Mouse (Mus musculus): ENCODE measurements around the gene Ms4a4b. TPM values are rescaled to one million over a fixed set of nuclear protein-coding genes. Genes with fewer than 3 reads are reported as not detected.
"Not testable (repeated sequence)": the region's sequence is repeated elsewhere in the genome, so short reads cannot be mapped to it uniquely, and the experiment has no call there.

The Ms4a4b gene
- polyA plus RNA-seq, 1 experiment from 2014 or later = 3.8 TPM

DNA sequence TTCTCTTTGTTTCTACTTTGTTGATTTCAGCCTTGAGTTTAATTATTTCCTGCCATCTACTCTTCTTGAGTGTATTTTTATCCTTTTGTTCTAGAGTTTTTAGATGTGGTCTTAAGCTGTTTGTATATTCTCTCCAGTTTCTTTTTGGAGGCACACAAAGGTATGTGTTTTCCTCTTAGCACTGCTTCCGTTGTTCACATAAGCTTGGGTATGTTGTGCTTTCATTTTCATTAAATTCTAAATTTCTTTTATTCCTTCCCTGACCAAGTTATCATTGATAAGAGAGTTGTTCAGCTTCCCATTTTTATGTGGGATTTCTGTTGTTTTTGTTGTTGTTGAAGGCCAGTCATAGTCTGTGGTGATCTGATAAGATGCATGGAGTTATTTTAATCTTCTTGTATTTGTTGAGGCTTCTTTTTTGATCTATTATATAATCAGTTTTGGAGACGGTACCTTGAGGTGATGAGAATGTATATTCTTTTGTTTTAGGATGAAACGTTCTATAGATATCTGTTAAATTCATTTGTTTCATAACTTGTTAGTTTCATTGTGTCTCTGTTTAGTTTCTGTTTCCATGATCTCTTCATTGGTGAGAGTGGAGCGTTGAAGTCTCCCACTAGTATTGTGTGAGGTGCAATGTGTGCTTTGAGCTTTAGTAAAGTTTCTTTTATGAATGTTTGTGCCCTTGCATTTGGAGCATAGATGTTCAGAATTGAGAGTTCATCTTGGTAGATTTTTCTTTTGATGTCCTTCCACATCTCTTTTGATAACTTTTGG lies 8.1 kb upstream of the Ms4a4b start:
- Histone ChIP-seq H3K4me3 (ENCODE audit: low read length) (no peak overlapping the region), H3K27me3 (ENCODE audit: control insufficient read depth, insufficient read depth, low read length) (no peaks in the 10 kb centered on the region), H3K4me1 (ENCODE audit: control insufficient read depth, insufficient read depth, low read length) (no peaks in the 10 kb centered on the region), H3K4me2 (ENCODE audit: low read depth, low read length) (no peak overlapping the region), H3K27ac (ENCODE audit: low read length) (no peak overlapping the region), H3K9ac (ENCODE audit: low read length) (no peak overlapping the region), H3K9me3 (replicated peaks; ENCODE audit: control insufficient read depth, low read length) (no peaks in the 10 kb centered on the region), H3K36me3 (ENCODE audit: control insufficient read depth, insufficient read depth) (no peaks in the 10 kb centered on the region)
- WGBS = 82% methylated on average over 4 of the region's 4 CpGs
- ATAC-seq (replicated peaks; ENCODE audit: extremely low read depth, insufficient read depth, low FRiP score) = no peak

DNA sequence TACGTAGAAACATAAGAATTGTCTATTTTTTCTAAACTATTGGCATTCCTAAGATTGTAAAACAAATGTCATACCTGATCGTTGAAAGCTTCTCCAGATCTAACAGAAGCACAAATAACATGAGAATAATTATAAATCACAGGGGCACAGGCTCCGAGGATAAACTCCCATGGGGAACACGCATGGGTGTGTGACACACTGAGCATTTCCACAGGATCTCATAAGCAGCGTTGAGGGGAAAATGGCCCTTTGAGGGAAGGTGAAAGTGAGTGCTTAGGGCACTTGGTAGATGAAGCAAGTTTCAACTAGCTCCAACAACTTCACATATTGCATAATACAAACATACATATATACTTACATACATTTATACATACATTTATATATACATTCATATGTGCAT lies 611 bp downstream of the Ms4a4b start:
- Histone ChIP-seq H3K36me3 (ENCODE audit: control insufficient read depth, insufficient read depth) (no peaks in the 10 kb centered on the region), H3K4me1 (ENCODE audit: control insufficient read depth, insufficient read depth, low read length) (no peaks in the 10 kb centered on the region), H3K27me3 (ENCODE audit: control insufficient read depth, insufficient read depth, low read length) (no peaks in the 10 kb centered on the region), H3K27ac (ENCODE audit: low read length) (no peak overlapping the region), H3K9me3 (replicated peaks; ENCODE audit: control insufficient read depth, low read length) (no peaks in the 10 kb centered on the region), H3K9ac (ENCODE audit: low read length) (no peak overlapping the region), H3K4me3 (ENCODE audit: low read length) (no peak overlapping the region), H3K4me2 (ENCODE audit: low read depth, low read length) (no peak overlapping the region)
- WGBS = 72% methylated on average over 5 of the region's 5 CpGs
- ATAC-seq (replicated peaks; ENCODE audit: extremely low read depth, insufficient read depth, low FRiP score) = no peak

DNA sequence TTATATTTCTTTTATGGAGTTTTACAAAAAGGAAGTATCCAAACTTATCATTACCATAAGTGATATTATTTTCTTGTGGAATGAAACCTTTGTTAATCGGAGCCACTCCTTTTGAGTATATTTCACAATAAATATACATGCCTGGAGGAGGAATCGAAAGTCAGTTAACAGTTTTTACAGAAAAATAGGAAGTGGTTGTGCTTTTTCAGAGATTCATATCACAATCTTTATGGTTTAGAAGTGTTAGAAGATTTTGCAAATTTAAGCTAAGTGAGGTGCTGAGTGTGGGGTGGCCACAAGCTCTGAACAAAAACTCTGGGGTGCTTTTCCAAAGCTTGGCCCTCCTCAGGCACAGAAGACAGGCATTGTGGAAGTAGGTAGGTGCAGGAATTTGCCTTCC lies 3.9 kb downstream of the Ms4a4b start:
- no peak for ATAC-seq (replicated peaks; ENCODE audit: extremely low read depth, insufficient read depth, low FRiP score)
- no peak overlapping the region for H3K4me3 ChIP-seq (ENCODE audit: low read length)
- 75% methylated on average over 2 of the region's 2 CpGs for WGBS
- no peak overlapping the region for H3K4me2 ChIP-seq (ENCODE audit: low read depth, low read length)
- no peaks in the 10 kb centered on the region for H3K9me3 ChIP-seq (replicated peaks; ENCODE audit: control insufficient read depth, low read length)
- no peaks in the 10 kb centered on the region for H3K36me3 ChIP-seq (ENCODE audit: control insufficient read depth, insufficient read depth)
- H3K27me3 ChIP-seq (ENCODE audit: control insufficient read depth, insufficient read depth, low read length) = no peaks in the 10 kb centered on the region
- no peaks in the 10 kb centered on the region for H3K4me1 ChIP-seq (ENCODE audit: control insufficient read depth, insufficient read depth, low read length)
- no peak overlapping the region for H3K9ac ChIP-seq (ENCODE audit: low read length)
- H3K27ac ChIP-seq (ENCODE audit: low read length) = no peak overlapping the region

DNA sequence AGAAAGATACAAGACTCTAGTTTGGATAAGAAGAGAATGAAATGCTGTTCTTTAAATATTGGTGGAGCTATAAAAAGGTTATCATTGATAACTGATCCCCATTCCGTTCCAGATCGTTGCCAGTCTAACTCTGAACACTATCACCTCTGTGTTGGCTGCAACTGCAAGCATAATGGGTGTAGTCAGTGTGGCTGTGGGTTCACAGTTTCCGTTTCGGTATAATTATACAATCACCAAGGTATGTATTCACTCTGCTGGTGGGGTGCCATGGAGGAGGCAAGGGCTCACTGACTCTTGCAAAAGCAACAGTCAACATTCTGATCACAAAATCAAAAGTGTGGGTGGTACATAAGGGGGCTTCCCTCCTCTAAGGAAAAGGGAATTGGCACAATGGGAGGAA lies 15.7 kb downstream of the Ms4a4b start:
- H3K4me1 ChIP-seq (ENCODE audit: control insufficient read depth, insufficient read depth, low read length); H3K4me2 ChIP-seq (ENCODE audit: low read depth, low read length); ATAC-seq (replicated peaks; ENCODE audit: extremely low read depth, insufficient read depth, low FRiP score); H3K4me3 ChIP-seq (ENCODE audit: low read length); H3K36me3 ChIP-seq (ENCODE audit: control insufficient read depth, insufficient read depth); H3K27me3 ChIP-seq (ENCODE audit: control insufficient read depth, insufficient read depth, low read length); H3K9ac ChIP-seq (ENCODE audit: low read length); H3K27ac ChIP-seq (ENCODE audit: low read length); H3K9me3 ChIP-seq (replicated peaks; ENCODE audit: control insufficient read depth, low read length): not testable (repeated sequence)
- 78% methylated on average over 2 of the region's 4 CpGs for WGBS

DNA sequence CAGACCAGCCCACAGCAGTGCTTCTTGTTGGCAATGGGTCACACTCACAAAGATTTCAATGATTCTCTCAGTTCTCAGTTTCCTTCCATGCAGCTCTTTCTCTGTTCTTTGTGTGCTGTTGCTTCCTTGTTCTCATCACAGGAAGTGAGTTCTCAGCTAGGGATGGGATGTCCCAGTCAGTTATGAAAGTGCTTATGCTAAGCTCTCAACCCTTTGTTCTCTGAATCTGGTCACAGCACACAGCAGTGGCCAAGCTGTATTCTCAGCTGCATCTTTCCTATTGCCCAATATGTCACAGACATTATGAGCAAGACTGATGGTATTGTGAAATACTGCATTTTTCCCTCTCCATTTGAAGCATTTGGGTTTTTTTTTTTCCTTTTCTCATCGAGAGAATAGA lies 21.4 kb downstream of the Ms4a4b start:
- not testable (repeated sequence) for H3K27me3 ChIP-seq (ENCODE audit: control insufficient read depth, insufficient read depth, low read length); H3K4me1 ChIP-seq (ENCODE audit: control insufficient read depth, insufficient read depth, low read length); H3K9ac ChIP-seq (ENCODE audit: low read length); H3K27ac ChIP-seq (ENCODE audit: low read length); H3K9me3 ChIP-seq (replicated peaks; ENCODE audit: control insufficient read depth, low read length); ATAC-seq (replicated peaks; ENCODE audit: extremely low read depth, insufficient read depth, low FRiP score); H3K4me3 ChIP-seq (ENCODE audit: low read length); H3K4me2 ChIP-seq (ENCODE audit: low read depth, low read length); H3K36me3 ChIP-seq (ENCODE audit: control insufficient read depth, insufficient read depth)
- 28% methylated on average over 1 of the region's 1 CpGs for WGBS

DNA sequence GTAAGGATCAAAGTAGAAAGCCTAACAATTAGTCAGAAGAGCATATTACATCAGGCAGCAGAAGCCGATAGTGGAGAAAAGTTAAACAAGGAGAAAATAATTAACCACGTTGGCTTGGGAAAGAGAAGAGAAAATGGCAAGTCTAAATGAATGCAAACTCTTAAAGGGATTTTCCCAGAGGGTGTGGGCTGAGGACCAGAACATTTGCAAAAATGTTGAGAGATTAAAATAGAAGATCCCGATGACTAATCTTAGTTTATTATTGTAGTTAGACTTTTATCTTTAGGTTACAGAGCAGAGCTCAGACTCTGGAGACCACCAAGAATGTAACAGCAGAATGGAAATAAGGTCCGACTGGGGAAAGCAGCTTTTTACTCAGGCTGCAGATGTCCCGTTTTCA lies 23.1 kb downstream of the Ms4a4b start:
- ATAC-seq (replicated peaks; ENCODE audit: extremely low read depth, insufficient read depth, low FRiP score) = no peak
- H3K4me1 ChIP-seq (ENCODE audit: control insufficient read depth, insufficient read depth, low read length) = no peaks in the 10 kb centered on the region
- H3K27ac ChIP-seq (ENCODE audit: low read length) = no peak overlapping the region
- H3K4me3 ChIP-seq (ENCODE audit: low read length) = no peak overlapping the region
- WGBS = 56% methylated on average over 5 of the region's 5 CpGs
- H3K36me3 ChIP-seq (ENCODE audit: control insufficient read depth, insufficient read depth) = no peaks in the 10 kb centered on the region
- no peaks in the 10 kb centered on the region for H3K27me3 ChIP-seq (ENCODE audit: control insufficient read depth, insufficient read depth, low read length)
- no peak overlapping the region for H3K9ac ChIP-seq (ENCODE audit: low read length)
- no peak overlapping the region for H3K4me2 ChIP-seq (ENCODE audit: low read depth, low read length)
- no peaks in the 10 kb centered on the region for H3K9me3 ChIP-seq (replicated peaks; ENCODE audit: control insufficient read depth, low read length)

DNA sequence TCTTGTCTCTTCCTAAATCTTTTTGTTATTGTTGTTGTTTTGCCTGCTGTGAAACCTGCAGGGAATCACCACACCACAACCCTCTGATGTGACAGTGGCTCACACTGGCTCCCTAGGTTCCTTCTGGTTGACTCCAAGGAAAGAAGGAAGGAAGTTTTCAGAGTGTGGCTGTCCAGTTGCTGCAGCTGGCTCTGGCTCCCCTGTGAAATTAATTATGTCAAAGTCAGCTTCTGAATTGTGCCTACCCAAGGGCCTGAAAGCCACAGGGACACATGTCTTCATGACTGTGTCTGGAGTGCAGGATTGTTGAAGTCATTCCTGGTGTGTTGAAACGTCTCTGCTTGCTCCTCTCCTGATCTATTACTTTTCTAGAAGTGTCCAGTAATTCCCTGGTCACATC lies 25.0 kb downstream of the Ms4a4b start:
- H3K9me3 ChIP-seq (replicated peaks; ENCODE audit: control insufficient read depth, low read length); ATAC-seq (replicated peaks; ENCODE audit: extremely low read depth, insufficient read depth, low FRiP score); H3K4me3 ChIP-seq (ENCODE audit: low read length); H3K36me3 ChIP-seq (ENCODE audit: control insufficient read depth, insufficient read depth); H3K27me3 ChIP-seq (ENCODE audit: control insufficient read depth, insufficient read depth, low read length); H3K4me2 ChIP-seq (ENCODE audit: low read depth, low read length); H3K4me1 ChIP-seq (ENCODE audit: control insufficient read depth, insufficient read depth, low read length); H3K27ac ChIP-seq (ENCODE audit: low read length); H3K9ac ChIP-seq (ENCODE audit: low read length): not testable (repeated sequence)
- 54% methylated on average over 1 of the region's 1 CpGs for WGBS

DNA sequence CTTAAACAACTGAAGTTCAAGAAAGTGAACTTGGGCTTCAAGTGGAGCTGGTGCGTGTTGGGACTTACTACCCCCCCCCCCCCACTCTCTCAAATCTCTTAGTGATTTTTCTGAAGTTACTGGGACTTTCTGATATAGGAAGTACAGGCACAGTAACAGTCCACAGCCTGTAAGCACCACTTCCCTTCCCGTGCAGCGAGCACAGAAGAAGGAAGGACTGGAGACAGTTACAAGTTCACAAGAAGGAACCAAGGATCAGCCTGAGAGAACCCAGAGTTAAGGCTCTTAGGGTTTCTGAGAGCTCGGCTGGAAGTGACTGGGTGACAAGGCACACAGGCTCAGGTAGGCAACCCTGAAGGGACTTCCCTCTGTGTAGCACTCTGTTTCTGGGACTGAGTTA lies 25.9 kb downstream of the Ms4a4b start, which contains the start of gene Ms4a6c:
TSS of gene Ms4a6c (plus strand) at position 152 of the 400 bp plus-strand sequence.
- H3K4me2 ChIP-seq (ENCODE audit: low read depth, low read length); H3K27me3 ChIP-seq (ENCODE audit: control insufficient read depth, insufficient read depth, low read length); H3K9ac ChIP-seq (ENCODE audit: low read length); H3K36me3 ChIP-seq (ENCODE audit: control insufficient read depth, insufficient read depth); H3K9me3 ChIP-seq (replicated peaks; ENCODE audit: control insufficient read depth, low read length); ATAC-seq (replicated peaks; ENCODE audit: extremely low read depth, insufficient read depth, low FRiP score); H3K27ac ChIP-seq (ENCODE audit: low read length); H3K4me3 ChIP-seq (ENCODE audit: low read length); H3K4me1 ChIP-seq (ENCODE audit: control insufficient read depth, insufficient read depth, low read length): not testable (repeated sequence)
- WGBS = 60% methylated on average over 4 of the region's 4 CpGs

DNA sequence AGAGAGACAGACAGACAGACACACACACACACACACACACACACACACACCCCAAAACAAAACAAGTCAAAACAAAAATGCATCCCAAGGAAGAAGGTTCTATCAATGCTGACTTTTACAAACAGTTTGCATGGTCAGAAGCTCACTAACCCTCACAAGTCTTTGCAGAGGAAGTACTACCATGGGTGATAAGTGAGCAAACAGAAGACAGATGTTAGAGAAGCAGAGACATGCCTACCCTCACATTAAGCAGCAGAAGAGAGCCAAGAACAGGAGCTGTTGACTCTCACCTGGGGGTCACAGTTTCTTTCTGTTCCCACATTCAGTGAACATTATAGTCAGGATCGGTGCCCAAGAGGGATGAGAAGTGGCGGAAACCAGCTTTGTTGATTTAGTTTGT lies 36.4 kb downstream of the Ms4a4b start:
- Histone ChIP-seq H3K4me3 (ENCODE audit: low read length) (no peak overlapping the region), H3K9me3 (replicated peaks; ENCODE audit: control insufficient read depth, low read length) (no peaks in the 10 kb centered on the region), H3K36me3 (ENCODE audit: control insufficient read depth, insufficient read depth) (no peaks in the 10 kb centered on the region), H3K4me1 (ENCODE audit: control insufficient read depth, insufficient read depth, low read length) (no peaks in the 10 kb centered on the region), H3K9ac (ENCODE audit: low read length) (no peak overlapping the region), H3K4me2 (ENCODE audit: low read depth, low read length) (no peak overlapping the region), H3K27ac (ENCODE audit: low read length) (no peak overlapping the region), H3K27me3 (ENCODE audit: control insufficient read depth, insufficient read depth, low read length) (no peaks in the 10 kb centered on the region)
- WGBS = 75% methylated on average over 2 of the region's 2 CpGs
- no peak for ATAC-seq (replicated peaks; ENCODE audit: extremely low read depth, insufficient read depth, low FRiP score)

Measured in heart, embryonic 16.5 days (tissue).